Mouse (Mus musculus) common myeloid progenitor, adult 5-6 weeks (primary cell): Measurements from ENCODE around the gene Dusp6. TPM values are rescaled to one million over a fixed set of nuclear protein-coding genes. Genes with fewer than 3 reads are reported as not detected.
"Not testable (repeated sequence)": the region's sequence is repeated elsewhere in the genome, so short reads cannot be mapped to it uniquely, and the experiment has no call there.

Experiments
- ATAC-seq: replicated peaks from 2 replicates; pipeline ENCODE4 v1.8.0; 2016; ENCODE audit warnings: low read depth, mild to moderate bottlenecking, moderate TSS enrichment, inconsistent platforms; ENCODE audit not compliant: poor library complexity, severe bottlenecking
- total RNA-seq: library from RNA; stranded (forward); fragments of 200-1000, 187-1606 nt; gene quantifications from 2 replicates; pipeline ENCODE4 v1.2.3, GENCODE M21; 2017

The Dusp6 gene
- 28.8 and 37.5 TPM in 2 replicates for total RNA-seq

DNA sequence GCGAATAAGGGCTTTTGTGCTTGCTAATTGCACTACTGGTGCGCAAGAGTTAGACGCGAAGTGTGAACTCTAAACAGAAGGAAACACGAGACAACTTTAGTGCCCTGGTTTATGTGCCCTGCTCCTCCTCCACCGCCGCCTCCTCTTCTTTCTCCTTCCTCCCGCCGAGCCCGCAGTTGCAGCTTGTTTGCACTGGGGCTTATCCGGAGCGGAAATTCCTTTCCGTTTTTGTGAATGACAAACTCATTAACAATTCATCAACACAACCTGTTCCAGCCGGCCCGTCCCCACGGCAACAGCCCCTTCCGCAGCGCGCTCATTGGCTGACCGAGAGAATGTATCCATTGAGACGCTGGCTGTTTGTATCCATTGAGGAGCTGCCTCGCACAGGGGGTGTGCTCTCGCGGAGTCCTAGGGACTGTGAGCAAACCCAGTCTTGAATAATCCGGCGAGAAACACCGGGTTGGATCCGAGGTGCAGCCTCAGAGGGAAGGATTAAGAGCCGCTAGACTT is at the start of gene Dusp6:
Gene Dusp6, plus strand, starts transcription at position 365 of the 513 bp plus-strand sequence.
- ATAC-seq: peak; percentile 72

DNA sequence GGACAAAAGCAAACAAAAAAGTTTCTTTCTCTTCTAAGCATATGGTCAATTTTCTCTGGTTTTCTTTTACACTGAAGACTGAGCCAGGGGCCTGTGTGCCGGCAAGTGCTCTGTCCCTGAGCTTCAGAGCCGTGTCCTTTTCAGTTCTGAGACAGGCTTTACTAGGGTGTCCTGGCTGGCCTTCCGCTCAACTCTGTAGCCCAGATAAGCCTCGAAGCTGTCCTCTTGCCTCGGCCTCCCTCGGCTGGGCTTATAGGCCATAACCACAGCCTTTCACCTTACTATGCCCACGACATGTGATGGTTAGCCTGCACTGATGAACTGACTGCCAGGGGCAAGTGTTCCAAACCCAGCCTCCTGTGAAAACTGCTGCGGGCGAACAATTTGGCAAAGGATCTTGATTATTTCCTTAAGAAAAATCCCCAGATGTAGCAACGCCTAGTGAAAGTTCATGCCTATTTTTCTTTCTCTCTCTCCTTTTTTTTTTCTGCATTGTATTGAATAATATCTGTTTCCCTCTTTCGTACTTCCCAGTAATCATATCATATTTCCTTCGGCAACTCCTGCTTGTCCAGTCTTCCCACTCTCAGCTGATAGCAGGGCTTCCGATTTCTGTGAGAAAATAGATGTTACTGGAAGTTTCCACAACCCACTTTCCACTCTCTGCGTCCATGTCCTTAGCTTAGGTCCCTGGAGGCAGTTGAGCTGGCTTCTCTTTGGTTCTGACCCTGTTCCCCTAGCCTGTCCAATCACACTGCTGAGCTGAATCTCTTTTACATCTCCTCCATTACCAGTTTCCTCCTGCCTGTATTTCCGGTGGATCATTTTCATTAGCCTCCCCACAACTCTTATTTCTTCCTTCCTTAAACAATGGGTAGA is 48.4 kb upstream of the Dusp6 start:
- no peak for ATAC-seq

DNA sequence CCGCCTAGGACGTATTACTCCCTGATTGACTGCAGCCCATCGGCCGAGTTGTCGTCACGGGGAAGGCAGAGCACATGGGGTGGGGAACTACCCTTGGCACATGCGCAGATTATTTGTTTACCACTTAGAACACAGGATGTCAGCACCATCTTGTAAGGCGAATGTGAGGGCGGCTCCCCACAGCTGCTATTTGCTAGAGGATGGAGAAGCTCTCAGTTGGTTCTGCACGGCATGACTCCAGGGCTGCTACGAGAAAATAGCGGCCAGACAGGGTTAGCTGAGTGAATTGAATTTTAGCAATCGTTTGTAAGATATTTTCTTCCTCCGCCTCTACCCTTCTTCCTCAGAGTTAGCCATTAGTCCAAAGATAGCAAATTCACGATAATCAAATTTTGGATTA is 46.5 kb upstream of the Dusp6 start:
- not testable (repeated sequence) for ATAC-seq

DNA sequence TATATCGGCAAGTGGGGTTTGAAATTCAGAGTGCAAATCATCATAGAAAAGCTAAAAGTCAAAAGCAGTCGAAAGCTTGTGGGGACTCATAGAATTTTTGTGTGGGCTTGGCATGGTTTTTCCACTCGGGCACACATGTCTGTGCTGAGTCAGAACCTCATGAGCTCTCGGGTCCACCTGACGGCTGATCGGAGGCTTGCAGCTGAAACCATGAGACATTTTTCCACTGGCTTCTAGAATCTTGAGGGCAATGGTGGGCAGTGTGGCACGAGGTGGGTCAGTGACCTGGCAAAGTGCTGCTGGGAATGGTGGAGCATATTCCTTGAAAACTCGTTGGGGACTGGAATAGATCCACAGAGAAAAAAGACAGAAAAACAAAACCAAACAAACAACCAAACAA is 41.5 kb upstream of the Dusp6 start:
- ATAC-seq: no peak

DNA sequence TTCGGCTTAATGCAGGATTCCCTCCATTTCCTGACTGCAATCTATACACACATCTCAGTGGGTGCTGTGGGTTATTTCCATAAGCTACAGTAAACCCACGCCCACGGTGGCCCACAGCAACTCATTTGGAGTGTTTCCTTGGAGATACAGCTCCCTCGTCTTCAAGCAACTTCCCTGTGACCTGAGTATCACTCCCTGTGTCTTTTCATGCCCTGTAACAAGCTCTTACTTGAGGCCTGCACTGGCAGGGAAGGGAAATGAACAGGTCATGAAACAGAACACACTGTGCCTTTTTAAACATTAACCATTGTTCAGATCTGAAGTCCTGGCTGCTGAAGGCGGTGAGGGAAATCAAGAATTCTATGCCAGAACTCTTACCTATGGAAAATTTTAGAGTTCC is 40.3 kb upstream of the Dusp6 start:
- no peak for ATAC-seq

DNA sequence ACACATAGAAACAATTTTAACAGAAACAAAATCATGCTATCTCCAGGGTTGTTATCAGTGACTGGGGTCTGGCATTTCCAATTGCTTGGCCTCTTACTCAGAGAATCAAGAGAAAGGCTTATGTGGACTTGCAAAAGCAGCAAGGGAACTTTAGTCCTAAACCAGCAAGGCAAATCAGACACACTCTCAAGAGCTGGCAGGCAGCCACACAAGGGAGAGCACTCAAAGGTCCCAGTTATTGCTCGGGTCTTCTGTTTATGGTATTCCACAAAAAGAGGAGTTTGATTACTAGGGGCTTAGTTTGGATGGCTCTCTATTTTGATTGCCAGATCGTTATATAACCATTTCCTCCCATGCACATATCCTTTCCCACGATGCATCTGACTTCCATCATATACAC is 38.8 kb upstream of the Dusp6 start:
- no peak for ATAC-seq

DNA sequence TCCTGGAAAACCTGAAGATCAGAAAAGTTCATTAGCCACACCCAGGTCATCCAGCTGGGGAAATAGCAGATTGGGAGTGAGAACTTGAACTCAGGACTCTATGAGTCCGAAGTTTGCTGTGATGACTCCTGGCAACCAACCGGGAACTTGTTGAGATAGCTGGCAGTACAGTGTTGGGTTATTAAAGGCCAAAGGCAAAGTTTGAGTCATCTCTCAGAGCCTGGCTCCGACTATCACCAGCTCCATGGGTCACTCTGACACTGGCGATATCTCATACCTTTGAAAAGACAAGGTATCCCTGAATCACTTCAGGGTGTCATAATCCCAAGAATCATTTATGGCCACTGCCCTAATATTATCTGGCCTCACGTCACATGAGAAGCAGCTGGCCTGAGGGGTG is 36.2 kb upstream of the Dusp6 start:
- ATAC-seq: no peak

DNA sequence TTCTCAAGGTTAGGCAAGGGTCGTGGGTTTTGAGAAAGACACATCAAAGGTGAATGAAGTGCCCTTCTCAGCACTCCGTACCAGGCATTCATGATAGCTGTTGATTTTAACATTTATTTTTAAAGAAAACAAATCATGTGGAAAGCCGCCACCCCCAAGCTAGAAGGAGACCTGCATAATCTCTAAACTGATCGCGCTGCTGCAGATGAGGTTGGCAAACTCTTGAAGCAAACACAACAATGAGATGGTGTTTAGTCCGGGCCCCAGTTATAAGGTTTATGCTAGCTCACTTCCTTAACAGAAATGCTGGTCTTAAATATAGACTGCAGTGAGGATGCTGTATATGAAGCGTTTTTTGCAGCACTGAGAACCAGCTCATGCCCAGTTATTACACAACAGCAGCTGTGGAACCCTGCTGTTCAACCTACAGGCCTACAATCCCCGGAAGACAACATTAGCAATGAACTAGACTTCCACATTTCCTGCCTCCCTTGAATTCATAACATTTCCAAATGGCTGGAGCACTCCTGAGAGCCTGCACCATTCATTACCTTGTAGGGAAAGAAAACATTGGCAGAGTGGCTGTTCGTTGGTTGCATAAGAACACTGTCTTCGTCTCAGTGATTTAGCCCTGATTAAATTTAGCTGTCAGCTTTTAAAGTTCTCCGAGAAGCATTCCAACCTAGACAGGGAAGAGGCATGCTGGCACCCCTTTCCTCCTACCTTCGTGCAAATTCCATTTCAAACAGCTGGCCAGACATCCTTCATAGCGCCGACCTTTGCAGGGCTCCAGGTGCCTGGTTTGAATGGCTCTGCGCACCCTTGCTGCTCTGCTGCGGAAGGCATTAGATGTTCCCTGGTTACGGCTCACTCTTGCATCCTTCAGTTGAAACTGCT is 34.8 kb upstream of the Dusp6 start:
- peak; percentile 57 for ATAC-seq

DNA sequence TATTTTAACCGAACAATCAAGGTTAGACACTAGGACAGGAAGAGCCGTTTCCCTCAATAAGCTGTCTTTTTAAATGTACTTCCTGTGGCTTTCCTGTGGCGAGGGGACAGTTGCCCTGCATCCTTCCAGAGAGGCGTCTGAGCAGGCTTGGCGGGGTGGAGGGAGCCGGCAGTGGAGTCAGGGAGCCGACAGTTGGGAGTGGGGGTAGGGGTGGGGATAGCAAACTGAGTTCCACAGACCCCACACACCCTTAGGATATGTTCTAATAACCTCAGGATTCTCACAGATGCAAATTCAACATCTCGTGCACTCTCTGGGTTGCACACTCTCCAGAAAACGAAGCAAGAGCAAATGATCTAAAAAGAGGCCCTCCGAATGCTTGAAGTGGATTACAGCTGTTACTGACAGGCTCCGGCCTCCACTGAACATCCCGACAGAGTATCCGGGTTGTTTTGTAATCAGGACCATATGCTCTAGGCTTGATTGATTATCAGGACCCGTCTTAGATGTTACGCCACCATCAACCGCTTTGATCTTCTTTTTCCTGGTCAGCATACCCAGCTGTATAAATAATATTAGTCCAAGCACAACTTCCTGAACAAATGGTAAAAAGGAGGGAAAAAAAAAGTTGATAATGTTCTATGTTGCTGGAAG is 33.9 kb upstream of the Dusp6 start:
- peak; percentile 72 for ATAC-seq

DNA sequence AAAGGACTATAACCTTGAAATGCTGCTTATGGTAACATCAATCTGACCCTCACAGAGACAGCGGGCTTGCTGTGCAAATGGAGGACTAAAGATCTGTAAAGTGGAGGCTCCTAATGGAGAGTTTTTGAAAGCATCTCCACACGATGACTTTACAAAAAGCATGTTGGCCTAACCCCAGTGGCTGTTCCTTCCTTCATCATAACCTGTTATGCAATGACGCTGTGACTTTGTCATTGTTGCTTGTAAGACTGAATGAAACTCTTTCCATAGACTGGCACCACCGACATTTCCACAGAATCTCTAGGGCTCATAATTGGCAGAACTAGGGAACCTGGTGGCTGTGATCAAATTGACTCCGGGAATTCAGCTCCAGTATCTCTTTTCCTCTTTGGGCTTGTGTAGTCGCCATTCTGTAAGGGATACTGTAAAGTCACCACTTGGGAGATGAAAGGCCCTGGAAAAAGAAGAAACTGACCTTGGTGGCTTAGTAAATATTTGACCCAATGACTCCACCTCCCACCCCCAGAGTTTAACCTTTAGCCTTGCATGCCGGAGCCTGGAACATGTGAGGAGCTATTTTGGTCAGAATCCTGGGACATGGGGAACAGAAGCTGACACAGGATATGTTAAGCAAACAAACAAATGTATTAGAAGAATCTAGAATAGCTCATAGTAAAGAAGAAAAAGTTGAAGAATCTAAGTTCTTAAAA is 30.4 kb upstream of the Dusp6 start:
- ATAC-seq: peak; percentile 55

DNA sequence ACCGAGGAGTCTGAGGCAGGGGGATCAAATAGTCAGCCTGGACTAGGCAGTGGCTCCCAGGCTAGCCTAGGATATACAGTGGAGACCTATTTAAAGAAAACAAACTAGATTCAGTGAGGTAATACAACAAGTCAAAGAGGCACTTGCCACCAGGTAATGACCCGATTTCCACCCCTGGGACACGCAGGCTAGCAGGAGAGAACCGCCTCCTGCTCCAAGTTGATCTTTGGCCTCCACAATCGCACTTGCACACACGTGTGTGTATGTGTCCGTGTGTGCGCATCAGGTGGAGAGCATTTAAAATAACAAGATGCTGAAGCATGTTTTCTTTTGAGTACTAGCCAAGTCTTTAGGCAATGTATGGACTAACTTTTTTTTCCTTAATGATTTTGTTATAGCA is 28.7 kb upstream of the Dusp6 start:
- no peak for ATAC-seq

DNA sequence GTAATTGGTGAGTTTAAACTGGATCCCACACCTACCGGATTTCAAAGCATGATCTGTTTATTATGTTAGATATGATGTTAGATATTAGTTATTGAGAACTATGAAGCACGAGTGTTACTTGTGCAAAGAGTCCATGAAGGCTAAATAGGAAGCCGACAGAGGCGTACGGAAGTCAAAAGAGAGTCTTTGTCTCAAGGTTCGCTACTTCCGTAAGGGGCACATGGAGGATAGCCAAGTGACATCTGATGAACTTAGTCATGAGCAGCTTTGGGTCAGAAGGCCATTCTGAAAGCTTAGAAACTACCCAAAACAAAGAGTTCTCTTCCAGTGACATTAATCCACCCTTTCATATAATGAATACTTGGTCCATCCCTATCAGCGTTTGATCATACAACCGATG is 27.9 kb upstream of the Dusp6 start:
- ATAC-seq: no peak

DNA sequence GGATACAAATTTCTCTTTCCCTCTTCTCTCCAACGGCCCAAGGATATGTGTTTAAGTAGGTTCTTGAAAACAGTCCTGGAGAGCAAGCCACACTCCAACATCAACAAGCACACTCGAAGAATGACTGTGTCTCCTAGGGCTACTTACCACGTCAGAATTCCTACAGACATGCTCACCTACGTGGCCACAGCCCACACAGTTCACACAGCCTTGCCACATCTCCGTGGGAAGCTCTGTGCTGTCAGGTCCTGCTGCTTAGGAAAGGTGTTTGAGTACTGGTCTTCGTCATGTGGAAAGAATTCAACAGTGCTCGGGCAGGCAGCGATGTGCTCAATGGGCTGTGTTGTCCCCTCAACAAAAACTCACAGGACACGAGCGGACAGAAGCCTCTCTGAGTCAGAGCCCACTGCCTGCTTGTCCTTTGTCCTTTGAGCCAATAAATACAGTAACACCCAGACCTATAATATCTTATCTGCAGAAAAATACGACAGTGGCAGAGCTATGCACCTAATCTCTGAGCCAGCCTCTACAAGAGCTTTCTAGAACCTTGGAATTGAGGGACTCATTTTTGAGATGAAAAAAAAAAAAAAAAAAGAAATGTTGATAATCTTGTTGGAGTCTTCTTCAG is 25.7 kb upstream of the Dusp6 start:
- no peak for ATAC-seq

DNA sequence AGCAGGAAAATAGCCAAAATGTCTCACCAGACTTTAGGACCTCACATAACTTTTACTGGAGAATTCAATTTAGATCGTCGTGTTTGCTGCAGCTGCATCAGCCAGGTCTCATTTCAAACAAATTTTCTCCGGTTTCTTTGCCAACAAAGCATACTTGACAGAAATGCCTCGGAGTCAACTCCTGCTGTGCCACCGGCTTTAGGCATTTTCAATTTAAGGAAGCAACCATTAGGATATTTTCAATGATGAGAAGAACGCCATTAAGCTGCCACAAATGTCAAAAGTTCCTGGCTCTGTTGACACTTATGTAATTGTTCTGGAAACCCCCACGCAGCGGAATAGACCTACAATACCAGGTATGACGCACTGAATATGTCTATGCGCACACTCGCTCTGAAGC is 24.5 kb upstream of the Dusp6 start:
- no peak for ATAC-seq

DNA sequence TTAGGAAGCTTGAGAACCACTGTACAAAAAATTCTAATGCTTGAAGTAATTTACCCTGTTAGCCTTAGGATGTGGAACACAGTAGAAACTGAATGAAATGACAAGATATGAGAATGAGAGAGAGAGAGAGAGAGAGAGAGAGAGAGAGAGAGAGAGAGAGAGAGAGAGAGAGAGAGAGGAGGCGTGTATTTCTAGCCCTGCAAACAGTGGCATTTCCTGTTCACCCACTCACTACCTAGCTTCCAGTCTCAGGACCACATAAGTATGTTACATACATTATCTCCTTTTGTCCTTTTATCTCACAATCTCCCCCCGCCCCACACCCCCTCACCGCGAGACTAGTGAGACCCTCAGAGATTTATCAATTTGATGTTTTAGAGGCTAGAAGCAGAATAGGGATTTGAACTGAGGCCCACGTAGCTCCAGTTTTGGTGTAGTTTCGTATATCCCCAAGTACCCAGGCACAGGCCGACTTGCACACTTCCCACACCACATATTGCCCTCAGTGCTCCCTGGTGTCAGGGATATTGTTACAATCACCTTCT is 21.7 kb upstream of the Dusp6 start:
- ATAC-seq: no peak

DNA sequence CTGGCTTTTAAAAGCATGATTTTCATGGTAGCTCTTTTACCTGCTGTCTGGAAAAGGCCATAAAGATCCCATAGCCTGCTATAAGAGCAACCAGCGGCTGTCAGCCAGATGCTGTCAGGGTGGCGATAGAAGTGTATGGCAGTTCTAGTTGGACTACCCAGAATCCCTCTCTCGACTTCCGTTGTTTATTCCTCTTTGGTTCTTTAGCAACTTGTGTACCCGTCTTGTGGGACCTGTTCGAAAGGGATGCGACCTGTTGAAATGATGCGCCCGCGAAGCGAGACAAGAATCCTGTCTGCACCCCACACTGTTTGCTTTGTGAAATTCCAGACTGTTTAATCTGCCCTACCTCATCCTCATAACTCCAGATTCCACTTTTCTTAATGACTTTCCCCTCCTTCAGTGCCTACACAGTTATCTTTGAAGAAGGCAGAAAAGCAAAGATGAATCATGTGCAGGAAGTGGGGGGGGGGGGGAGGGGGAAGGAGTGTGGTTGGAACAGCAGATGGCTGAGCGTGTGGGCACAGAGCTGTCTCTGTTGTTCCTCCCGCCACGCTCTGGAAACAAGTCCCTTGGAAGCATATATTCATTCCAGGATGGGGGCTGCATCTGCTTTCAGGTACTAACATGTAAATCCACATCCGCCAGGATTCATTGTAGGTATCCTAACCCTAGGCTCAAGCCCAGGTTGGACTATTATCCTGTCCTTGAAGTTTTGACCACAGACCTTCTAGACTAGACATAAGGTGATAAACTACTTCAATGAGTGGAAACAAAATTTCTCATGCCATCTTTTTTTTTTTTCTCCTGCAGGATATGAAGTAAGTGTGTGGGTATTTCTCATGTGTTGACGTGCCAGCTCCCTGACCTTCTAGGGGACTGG is 21.0 kb upstream of the Dusp6 start:
- peak; percentile 77 for ATAC-seq

DNA sequence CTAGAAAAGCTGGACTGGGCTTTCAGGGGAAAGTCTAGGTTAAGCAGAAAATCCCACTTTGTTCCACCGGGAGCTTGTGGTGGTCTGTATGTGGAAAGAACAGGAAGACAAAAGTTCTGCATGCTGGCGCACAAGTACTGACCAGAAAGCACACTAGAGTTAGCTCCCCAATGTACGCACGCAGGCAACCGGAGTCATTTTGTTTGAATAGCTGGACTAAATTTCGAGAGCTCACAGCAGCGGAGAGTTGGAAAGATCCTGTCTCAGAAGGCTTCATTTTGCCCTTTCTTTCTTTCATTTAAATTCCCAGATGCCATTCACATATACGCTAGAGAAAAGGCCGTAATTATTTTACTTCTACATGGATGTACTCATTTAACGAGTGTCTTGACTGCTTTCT is 20.3 kb upstream of the Dusp6 start:
- no peak for ATAC-seq

DNA sequence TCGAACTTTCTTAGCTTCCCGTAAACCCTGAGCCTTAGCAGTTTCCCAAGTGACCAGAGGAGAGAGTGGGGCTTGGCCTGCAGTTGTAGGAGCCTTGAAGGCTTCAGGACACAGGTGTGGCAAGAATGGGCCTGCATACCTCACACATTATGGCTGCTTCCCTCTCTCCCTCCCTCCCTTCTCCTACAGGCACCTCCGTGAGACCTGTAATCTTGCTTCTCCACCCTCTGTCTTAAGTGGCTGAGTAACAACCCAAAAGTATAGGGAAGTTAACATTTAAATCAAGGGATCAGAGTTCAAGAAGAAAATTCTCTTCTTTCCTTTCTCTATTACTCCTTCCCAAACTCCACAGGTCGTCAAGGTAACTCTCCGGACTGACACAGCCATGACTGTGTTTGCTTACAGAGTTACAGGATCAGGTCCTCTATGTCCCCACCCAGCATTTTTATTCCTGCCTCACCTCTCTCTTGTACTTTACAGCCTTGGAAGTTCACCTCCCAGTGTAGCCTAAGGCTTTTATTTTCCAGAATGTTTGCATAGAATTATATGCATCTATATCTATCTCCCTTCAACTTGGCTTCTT is 19.0 kb upstream of the Dusp6 start:
- ATAC-seq: no peak
